Mouse (Mus musculus) MEL (cell line): ENCODE results near the gene Slc19a1.

Experiments
- BHLHE40 ChIP-seq: IDR thresholded peaks from 2 replicates; pipeline ENCODE4 v1.6.1; 2012; ENCODE audit warnings: low read depth, mild to moderate bottlenecking, inconsistent platforms, low read length, improper control_type of control experiment, borderline replicate concordance
- CTCF ChIP-seq, 3 experiments: IDR thresholded peaks in 2 of 3; conservative IDR thresholded peaks in 1 of 3; 2 replicates each; pipeline ENCODE4 v1.5.1; 2011 to 2012; ENCODE audit warnings: low read length in 3 of 3, low read depth in 2 of 3, mild to moderate bottlenecking in 2 of 3, improper control_type of control experiment in 1 of 3, inconsistent platforms in 1 of 3, mixed read lengths in 1 of 3, moderate library complexity in 1 of 3; ENCODE audit not compliant: control insufficient read depth in 1 of 3, insufficient read depth in 1 of 3, poor library complexity in 1 of 3, severe bottlenecking in 1 of 3
- EP300 ChIP-seq, 2 experiments: IDR thresholded peaks; 2 replicates each; pipeline ENCODE4 v1.6.1; 2011; ENCODE audit warnings: improper control_type of control experiment in 2 of 2, low read length in 2 of 2, low read depth in 1 of 2, mild to moderate bottlenecking in 1 of 2
- GATA1 ChIP-seq: IDR thresholded peaks from 2 replicates; pipeline ENCODE4 v1.6.1; 2011; ENCODE audit warnings: low read depth, low read length, improper control_type of control experiment
- MAX ChIP-seq: IDR thresholded peaks from 2 replicates; pipeline ENCODE4 v1.6.1; 2011; ENCODE audit warnings: low read length, improper control_type of control experiment
- MEF2A ChIP-seq: IDR thresholded peaks from 2 replicates; pipeline ENCODE4 v1.6.1; 2014; ENCODE audit warnings: low read depth, mild to moderate bottlenecking, inconsistent platforms, low read length, improper control_type of control experiment; ENCODE audit not compliant: poor library complexity, insufficient replicate concordance, severe bottlenecking; ENCODE audit errors: extremely low read depth
- MYC ChIP-seq: IDR thresholded peaks from 2 replicates; pipeline ENCODE4 v1.6.1; 2011; ENCODE audit warnings: low read depth, mild to moderate bottlenecking, low read length, improper control_type of control experiment, moderate library complexity
- NELFE ChIP-seq: IDR thresholded peaks from 2 replicates; pipeline ENCODE4 v1.6.1; 2011; ENCODE audit warnings: low read depth, low read length, improper control_type of control experiment
- POLR2A ChIP-seq, 2 experiments: IDR thresholded peaks; 2 replicates each; pipeline ENCODE4 v1.6.1; 2011 to 2012; ENCODE audit warnings: low read length in 2 of 2, mild to moderate bottlenecking in 2 of 2, control low read depth in 1 of 2, improper control_type of control experiment in 1 of 2, low read depth in 1 of 2, moderate library complexity in 1 of 2; ENCODE audit not compliant: control insufficient read depth in 1 of 2, insufficient read depth in 1 of 2, poor library complexity in 1 of 2
- TAL1 ChIP-seq: IDR thresholded peaks from 2 replicates; pipeline ENCODE4 v1.6.1; 2012; ENCODE audit warnings: mild to moderate bottlenecking, inconsistent platforms, low read length, moderate library complexity, mixed read lengths
- TCF12 ChIP-seq: IDR thresholded peaks from 2 replicates; pipeline ENCODE4 v1.6.1; 2014; ENCODE audit warnings: low read depth, mild to moderate bottlenecking, inconsistent platforms, low read length, improper control_type of control experiment, moderate library complexity
- UBTF ChIP-seq: IDR thresholded peaks from 2 replicates; pipeline ENCODE4 v1.6.1; 2012; ENCODE audit warnings: low read depth, mild to moderate bottlenecking, inconsistent platforms, low read length, improper control_type of control experiment, moderate library complexity, borderline replicate concordance; ENCODE audit not compliant: insufficient read depth
- ZKSCAN1 ChIP-seq: IDR thresholded peaks from 2 replicates; pipeline ENCODE4 v1.6.1; 2012; ENCODE audit warnings: low read depth, mild to moderate bottlenecking, inconsistent platforms, low read length, improper control_type of control experiment, moderate library complexity
- ZMIZ1 ChIP-seq: IDR thresholded peaks from 2 replicates; pipeline ENCODE4 v1.6.1; 2012; ENCODE audit warnings: low read depth, mild to moderate bottlenecking, inconsistent platforms, low read length, improper control_type of control experiment, moderate library complexity

DNA sequence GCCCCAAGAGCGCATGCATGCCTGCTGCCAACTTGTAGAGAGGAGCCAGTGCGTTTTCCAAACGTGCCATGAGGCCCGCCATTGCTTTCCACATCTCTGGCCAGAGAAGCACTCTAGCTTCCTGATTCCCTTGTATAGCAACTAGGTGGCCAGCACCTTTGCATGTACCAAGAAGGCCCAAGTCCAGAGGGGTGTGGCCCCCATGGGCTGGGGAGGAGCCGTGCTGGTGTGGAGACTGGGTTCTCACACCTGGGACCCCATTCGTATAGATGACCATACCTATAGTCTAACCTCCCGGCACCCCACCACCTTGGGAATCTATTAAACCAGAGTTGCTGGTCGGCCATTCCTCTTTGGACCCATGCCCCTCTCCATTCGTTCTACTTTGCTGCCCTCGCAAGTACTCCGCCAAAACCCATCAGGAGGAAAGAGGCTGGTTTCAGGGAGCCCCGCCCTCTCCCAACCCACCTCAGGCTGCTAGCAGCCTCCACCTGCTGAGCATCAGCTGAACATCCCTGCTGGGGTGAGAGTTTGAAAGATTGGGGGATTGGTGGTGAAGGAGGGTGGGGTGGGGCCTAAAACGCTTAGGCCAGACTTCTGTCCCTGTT, at the start of gene Slc19a1:
- TF ChIP-seq CTCF (IDR thresholded peaks at IDR 0.05 in 2 of 3, conservative IDR thresholded peaks at IDR 0.05 in 1 of 3; ENCODE audit: control insufficient read depth in 1 of 3, insufficient read depth in 1 of 3, low read depth in 2 of 3, low read length in 3 of 3, poor library complexity in 1 of 3, severe bottlenecking in 1 of 3), result no peak
- no peak for TF ChIP-seq POLR2A (IDR thresholded peaks at IDR 0.05; ENCODE audit: control insufficient read depth in 1 of 2, insufficient read depth in 1 of 2, low read depth in 1 of 2, low read length in 2 of 2, poor library complexity in 1 of 2)
- TF ChIP-seq UBTF, result no peak
- no peak for TF ChIP-seq GATA1
- no peak for TF ChIP-seq MAX
- no peak for TF ChIP-seq EP300 (IDR thresholded peaks at IDR 0.05; ENCODE audit: low read depth in 1 of 2, low read length in 2 of 2)
- no peak for TF ChIP-seq NELFE
- no peak for TF ChIP-seq MEF2A
- TF ChIP-seq TCF12, result no peak
- no peak for TF ChIP-seq MYC
- no peak for TF ChIP-seq BHLHE40
- no peak for TF ChIP-seq TAL1
- no peak for TF ChIP-seq ZKSCAN1
- TF ChIP-seq ZMIZ1, result no peak
